23 mouse cellular contexts compared by ENCODE assay signal in the genomic region with DNA sequence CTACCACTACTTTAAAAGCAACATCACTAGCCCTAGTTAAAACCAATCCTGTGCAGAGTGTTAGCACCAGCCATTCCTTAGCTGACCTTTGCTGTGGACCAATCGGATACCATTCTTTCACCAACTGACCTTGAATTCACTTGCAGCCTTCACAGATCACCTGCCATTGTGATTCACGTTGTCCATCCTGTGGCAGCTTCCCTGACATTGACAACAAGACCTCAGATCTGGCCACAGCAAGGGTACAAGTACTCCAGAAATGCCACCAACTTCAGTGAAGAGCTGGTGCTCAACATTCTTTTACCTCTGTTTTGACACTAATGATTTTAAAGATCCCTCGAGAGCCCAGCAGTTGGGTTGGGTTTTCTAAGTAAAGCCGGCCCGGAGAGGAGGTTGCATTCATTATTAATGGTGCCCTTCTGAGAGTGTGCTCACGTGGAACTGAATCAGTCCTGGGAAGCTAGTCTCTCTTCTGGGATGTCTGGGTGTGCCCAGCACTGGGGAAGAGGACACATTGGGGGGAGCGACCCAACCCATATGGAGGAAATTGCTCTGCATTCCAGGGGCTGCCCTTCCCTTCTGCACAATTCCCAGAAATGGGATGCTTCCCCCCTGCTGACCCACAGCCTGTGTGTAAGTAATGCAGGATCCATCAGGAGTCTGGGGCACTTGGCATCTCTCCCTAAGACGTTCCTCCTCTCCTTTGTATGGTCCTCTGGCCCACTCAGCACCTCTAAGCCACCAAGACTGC. TPM values are rescaled to one million over a fixed set of nuclear protein-coding genes. Genes with fewer than 3 reads are reported as not detected.
A peak's percentile ranks its signal among the peaks of the same experiment; 100 is the strongest.
DNase-seq lines count a peak whose midpoint lies in the region; TF ChIP-seq lines count a peak whose summit lies in the region.
"Had no signal": no experiment of that assay in that cellular context is flagged by ENCODE, and none has a peak within 500 bp of the region (broad histone marks: within the 10 kb centered on the region; RNA-seq: fewer than 3 reads in every experiment).

No protein-coding gene starts in this region.

- no peaks in the 10 kb centered on the region for H3K36me3 ChIP-seq in ES-Bruce4 (ENCODE audit: control insufficient read depth, insufficient read depth, low read length, poor library complexity, severe bottlenecking)
- H3K36me3 ChIP-seq: embryonic facial prominence, embryonic 13.5 days; forebrain, embryonic 12.5 days; heart, embryonic 13.5 days; hindbrain, embryonic 12.5 days had no signal

- TF ChIP-seq CTCF in ES-Bruce4 (IDR thresholded peaks at IDR 0.05; ENCODE audit: low read depth, low read length), result no peak

- no peak overlapping the region for H3K9ac ChIP-seq in ES-Bruce4 (ENCODE audit: low read depth, poor library complexity, severe bottlenecking)
- H3K9ac ChIP-seq: embryonic facial prominence, embryonic 13.5 days; forebrain, embryonic 12.5 days; heart, embryonic 13.5 days; hindbrain, embryonic 12.5 days had no signal

- peaks cover 10% of the 10 kb centered on the region for H3K4me1 ChIP-seq in ES-Bruce4 (ENCODE audit: control insufficient read depth, insufficient read depth, low read length)

- H3K4me3 ChIP-seq in ES-Bruce4 (ENCODE audit: low read depth, low read length), result no peak overlapping the region
- H3K4me3 ChIP-seq: embryonic facial prominence, embryonic 13.5 days; forebrain, embryonic 12.5 days; heart, embryonic 13.5 days; hindbrain, embryonic 12.5 days had no signal

- no peaks in the 10 kb centered on the region for H3K9me3 ChIP-seq in ES-Bruce4 (replicated peaks; ENCODE audit: control insufficient read depth, insufficient read depth, low read length, poor library complexity, severe bottlenecking)
- H3K9me3 ChIP-seq: embryonic facial prominence, embryonic 13.5 days; forebrain, embryonic 12.5 days; heart, embryonic 13.5 days; hindbrain, embryonic 12.5 days had no signal

- H3K27me3 ChIP-seq in ES-Bruce4 (ENCODE audit: control insufficient read depth, insufficient read depth, low read length, poor library complexity, severe bottlenecking), result no peaks in the 10 kb centered on the region
- H3K27me3 ChIP-seq: embryonic facial prominence, embryonic 13.5 days; forebrain, embryonic 12.5 days; heart, embryonic 13.5 days; hindbrain, embryonic 12.5 days had no signal

- peak; percentile 92 for DNase-seq in heart, adult 11 months
- no peak for DNase-seq in heart, postnatal 14 days
- peak; percentile 95 for DNase-seq in ZHBTc4 (ENCODE audit: low read depth, low spot score)
- peak; percentile 28 for DNase-seq in lung, postnatal 25 days (ENCODE audit: low spot score)
- DNase-seq in liver, result no peak
- DNase-seq in cerebellum, postnatal 4 days (ENCODE audit: low spot score in 2 of 2), result no peak
- no peak for DNase-seq in thymus, adult 18-20 months
- DNase-seq: adrenal gland, adult 2 months; adrenal gland, postnatal 25 days; cerebellum, adult 2 months; cerebellum, postnatal 10 days; gastrocnemius, postnatal 14 days; heart, postnatal 4 days had no signal

- TF ChIP-seq EP300 in ES-Bruce4 (IDR thresholded peaks at IDR 0.05; ENCODE audit: insufficient read depth, low read depth, low read length), result peak; percentile 91

- intact Hi-C loops in heart, postnatal 14 days (cut with DNase I), result no loop called here

- TF ChIP-seq POLR2A in ES-Bruce4 (IDR thresholded peaks at IDR 0.05; ENCODE audit: insufficient read depth, low read length), result no peak

- peak overlapping the region; percentile 92 for H3K27ac ChIP-seq in ES-Bruce4 (ENCODE audit: insufficient read depth, low read length)
- H3K27ac ChIP-seq: embryonic facial prominence, embryonic 13.5 days; forebrain, embryonic 12.5 days; heart, embryonic 13.5 days; hindbrain, embryonic 12.5 days had no signal

RNA-seq across cellular contexts. Expression of a gene that starts 17.1 kb away (rescaled TPM):
- total RNA-seq in heart, postnatal 14 days (2021), result 1 to 10 TPM; 6.8 to 7.5 TPM
- 6.0 and 7.9 TPM in 2 replicates for polyA plus RNA-seq in ES-Bruce4 (2011; ENCODE audit: insufficient read depth, insufficient read length, low read depth, missing spikeins)
- total RNA-seq: MEL had no signal

RNA-seq across cellular contexts. Expression of a gene that starts 31.1 kb away (rescaled TPM):
- under 1 TPM in 1 of 2 experiments, not detected in 1; 0.50 TPM for total RNA-seq in heart, postnatal 14 days (2021)
- polyA plus RNA-seq in ES-Bruce4 (2011; ENCODE audit: insufficient read depth, insufficient read length, low read depth, missing spikeins), result not detected in 2 replicates
- total RNA-seq: adrenal gland, adult 2 months; adrenal gland, postnatal 25 days; gastrocnemius, postnatal 14 days; granulocyte monocyte progenitor cell, adult 5-6 weeks; heart, postnatal 4 days had no signal
- polyA plus RNA-seq: adrenal gland, adult 2 months; C2C12; embryonic facial prominence, embryonic 13.5 days; frontal cortex, adult 2 months; heart, embryonic 13.5 days; inflammation-experienced regulatory T-cells, adult 6 months had no signal

Comparison
In these comparisons a context has a peak if more than half of its experiments do, and no peak if none do; other contexts are left out.
1. DNase-seq: peak in heart, adult 11 months (single experiment), ZHBTc4 (single experiment) and lung, postnatal 25 days (single experiment); none in heart, postnatal 14 days (0 of 2), liver (single experiment), cerebellum, postnatal 4 days (0 of 2) and thymus, adult 18-20 months (0 of 2).